Mouse (Mus musculus): ENCODE measurements around the gene Spata17.

GRCm38 (mm10) chr1:187006227-187006925 is 208.9 kb downstream of the Spata17 start:
- TF ChIP-seq EP300 (IDR thresholded peaks at IDR 0.05; ENCODE audit: low read depth), result no peak
- no peak for TF ChIP-seq CTCF (IDR thresholded peaks at IDR 0.05; ENCODE audit: low read depth)

Measured in liver, embryonic 14.5 days (tissue).